Mouse (Mus musculus): ENCODE results near the gene Arsg. TPM values are rescaled to one million over a fixed set of nuclear protein-coding genes. Genes with fewer than 3 reads are reported as not detected.
"Not testable (repeated sequence)": the region's sequence is repeated elsewhere in the genome, so short reads cannot be mapped to it uniquely, and the experiment has no call there.

The Arsg gene
- polyA plus RNA-seq, 1 experiment from 2014 or later, result 2.3 TPM

DNA sequence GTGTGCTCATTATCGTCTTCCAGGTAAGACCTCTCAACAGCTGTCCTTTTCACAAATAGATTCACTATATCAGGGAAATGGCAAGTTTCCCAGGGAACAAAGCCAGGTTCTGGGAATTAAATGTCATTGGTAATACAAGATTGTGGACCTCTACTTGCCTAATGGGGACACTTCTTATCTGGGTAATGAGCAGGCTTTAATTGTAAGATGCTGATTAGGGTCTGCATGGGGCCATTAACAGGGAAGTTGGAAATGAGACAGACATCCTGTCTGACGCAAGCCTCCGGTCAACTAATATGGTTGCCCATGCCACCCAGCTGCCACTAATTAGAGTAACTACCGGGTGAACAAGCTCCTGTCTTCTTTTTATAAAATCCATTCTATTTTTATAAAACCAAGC is 143.2 kb downstream of the Arsg start:
- ATAC-seq (ENCODE audit: insufficient read depth, low FRiP score, low TSS enrichment) (no peak), DNase-seq (ENCODE audit: low spot score) (no peak)
- no peaks in the 10 kb centered on the region for H3K4me1 ChIP-seq (ENCODE audit: control insufficient read depth, insufficient read depth, low read length)
- WGBS, result 89% methylated on average over 4 of the region's 4 CpGs
- no peaks in the 10 kb centered on the region for H3K9me3 ChIP-seq (ENCODE audit: control insufficient read depth, low read length)
- no peaks in the 10 kb centered on the region for H3K36me3 ChIP-seq (ENCODE audit: control insufficient read depth, insufficient read depth, low read length)
- no peak overlapping the region for H3K4me2 ChIP-seq (ENCODE audit: low read depth)
- H3K27ac ChIP-seq (ENCODE audit: low read depth, low read length), result no peak overlapping the region
- H3K27me3 ChIP-seq (ENCODE audit: control insufficient read depth, insufficient read depth, low read length), result no peaks in the 10 kb centered on the region
- no peak overlapping the region for H3K9ac ChIP-seq (ENCODE audit: low read length)
- H3K4me3 ChIP-seq (ENCODE audit: low read depth, low read length), result no peak overlapping the region

DNA sequence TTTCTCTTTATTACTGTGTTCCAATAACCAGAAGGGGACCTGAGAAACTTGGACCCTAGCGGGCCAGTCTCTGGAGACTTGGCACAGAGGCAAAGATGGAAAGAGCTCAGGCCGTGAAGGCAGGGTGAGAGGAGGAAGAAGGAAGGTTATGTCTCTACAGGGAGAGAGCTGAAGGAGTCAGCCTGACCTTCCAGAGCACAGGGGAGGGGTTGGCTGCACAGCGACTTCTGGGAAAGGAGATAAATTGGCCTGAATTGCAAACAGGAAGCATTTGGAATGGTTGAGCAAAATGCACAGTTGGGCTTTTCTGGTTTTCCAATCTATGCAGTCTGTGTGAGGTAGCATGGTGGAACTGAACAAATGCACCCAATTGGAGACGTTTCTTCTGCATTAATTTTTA is 143.6 kb downstream of the Arsg start:
- 78% methylated on average over 4 of the region's 4 CpGs for WGBS
- H3K4me1 ChIP-seq (ENCODE audit: control insufficient read depth, insufficient read depth, low read length), result no peaks in the 10 kb centered on the region
- H3K4me3 ChIP-seq (ENCODE audit: low read depth, low read length), result no peak overlapping the region
- DNase-seq (ENCODE audit: low spot score), result no peak
- H3K36me3 ChIP-seq (ENCODE audit: control insufficient read depth, insufficient read depth, low read length), result no peaks in the 10 kb centered on the region
- H3K27me3 ChIP-seq (ENCODE audit: control insufficient read depth, insufficient read depth, low read length), result no peaks in the 10 kb centered on the region
- H3K27ac ChIP-seq (ENCODE audit: low read depth, low read length), result no peak overlapping the region
- no peak for ATAC-seq (ENCODE audit: insufficient read depth, low FRiP score, low TSS enrichment)
- no peak overlapping the region for H3K9ac ChIP-seq (ENCODE audit: low read length)
- H3K4me2 ChIP-seq (ENCODE audit: low read depth), result no peak overlapping the region
- H3K9me3 ChIP-seq (ENCODE audit: control insufficient read depth, low read length), result no peaks in the 10 kb centered on the region

DNA sequence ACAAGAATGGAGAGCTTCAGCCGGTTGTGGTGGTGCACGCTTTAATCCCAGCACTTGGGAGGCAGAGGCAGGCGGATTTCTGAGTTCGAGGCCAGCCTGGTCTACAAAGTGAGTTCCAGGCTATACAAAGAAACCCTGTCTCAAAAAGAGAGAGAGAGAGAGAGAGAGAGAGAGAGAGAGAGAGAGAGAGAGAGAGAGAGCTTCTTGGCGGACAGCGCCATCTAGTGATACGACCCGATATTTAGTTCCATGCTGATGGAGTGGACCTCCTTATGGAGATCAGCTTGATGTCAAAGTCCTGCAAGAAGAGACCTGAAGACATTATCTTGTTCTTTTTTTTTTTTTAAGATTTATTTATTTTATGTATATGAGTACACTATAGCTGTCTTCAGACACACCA is 145.9 kb downstream of the Arsg start:
- H3K4me2 ChIP-seq (ENCODE audit: low read depth); H3K36me3 ChIP-seq (ENCODE audit: control insufficient read depth, insufficient read depth, low read length); H3K4me3 ChIP-seq (ENCODE audit: low read depth, low read length); H3K9ac ChIP-seq (ENCODE audit: low read length); H3K4me1 ChIP-seq (ENCODE audit: control insufficient read depth, insufficient read depth, low read length); H3K9me3 ChIP-seq (ENCODE audit: control insufficient read depth, low read length); H3K27ac ChIP-seq (ENCODE audit: low read depth, low read length); H3K27me3 ChIP-seq (ENCODE audit: control insufficient read depth, insufficient read depth, low read length); ATAC-seq (ENCODE audit: insufficient read depth, low FRiP score, low TSS enrichment): not testable (repeated sequence)
- DNase-seq (ENCODE audit: low spot score), result peak; percentile 30
- 37% methylated on average over 8 of the region's 8 CpGs for WGBS

GRCm38 (mm10) chr11:109620356-109620755 is 147.2 kb downstream of the Arsg start:
- no peaks in the 10 kb centered on the region for H3K36me3 ChIP-seq (ENCODE audit: control insufficient read depth, insufficient read depth, low read length)

DNA sequence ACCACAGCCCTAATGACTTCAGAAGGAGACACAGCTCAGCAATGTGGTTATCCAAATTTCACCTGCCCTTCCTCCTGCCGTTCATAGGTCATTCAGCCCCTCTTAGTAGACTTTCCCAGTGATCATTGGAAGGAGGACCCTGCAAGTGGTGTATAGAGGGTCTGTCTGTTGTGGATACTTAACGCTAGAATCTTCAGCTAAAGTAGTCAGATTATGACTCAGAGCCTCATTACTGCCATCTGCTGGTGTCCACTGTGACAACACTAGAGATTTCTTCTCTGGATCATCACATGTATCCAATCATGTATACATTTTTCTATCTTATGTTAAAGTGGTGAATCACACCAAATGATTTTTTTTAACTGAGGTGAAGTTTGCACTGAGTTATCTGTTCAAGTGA is 148.0 kb downstream of the Arsg start:
- Histone ChIP-seq H3K27me3 (ENCODE audit: control insufficient read depth, insufficient read depth, low read length) (no peaks in the 10 kb centered on the region), H3K36me3 (ENCODE audit: control insufficient read depth, insufficient read depth, low read length) (no peaks in the 10 kb centered on the region), H3K9me3 (ENCODE audit: control insufficient read depth, low read length) (no peaks in the 10 kb centered on the region), H3K4me2 (ENCODE audit: low read depth) (no peak overlapping the region), H3K4me3 (ENCODE audit: low read depth, low read length) (no peak overlapping the region), H3K9ac (ENCODE audit: low read length) (no peak overlapping the region), H3K4me1 (ENCODE audit: control insufficient read depth, insufficient read depth, low read length) (no peaks in the 10 kb centered on the region), H3K27ac (ENCODE audit: low read depth, low read length) (no peak overlapping the region)
- no peak for ATAC-seq (ENCODE audit: insufficient read depth, low FRiP score, low TSS enrichment)
- WGBS, result 10% methylated on average over 2 of the region's 2 CpGs
- peak; percentile 49 for DNase-seq (ENCODE audit: low spot score)

More at GRCm38 (mm10) chr11:109620356-109620755, 147.2 kb downstream of the Arsg start:
- no peaks in the 10 kb centered on the region for H3K27me3 ChIP-seq (ENCODE audit: control insufficient read depth, insufficient read depth, low read length)
- DNase-seq (ENCODE audit: low spot score) (no peak), ATAC-seq (ENCODE audit: insufficient read depth, low FRiP score, low TSS enrichment) (no peak)
- H3K4me1 ChIP-seq (ENCODE audit: control insufficient read depth, insufficient read depth, low read length), result no peaks in the 10 kb centered on the region
- no peak overlapping the region for H3K4me2 ChIP-seq (ENCODE audit: low read depth)
- 80% methylated on average over 6 of the region's 6 CpGs for WGBS
- no peak overlapping the region for H3K27ac ChIP-seq (ENCODE audit: low read depth, low read length)
- H3K9me3 ChIP-seq (ENCODE audit: control insufficient read depth, low read length), result no peaks in the 10 kb centered on the region
- H3K4me3 ChIP-seq (ENCODE audit: low read depth, low read length), result no peak overlapping the region
- H3K9ac ChIP-seq (ENCODE audit: low read length), result no peak overlapping the region

DNA sequence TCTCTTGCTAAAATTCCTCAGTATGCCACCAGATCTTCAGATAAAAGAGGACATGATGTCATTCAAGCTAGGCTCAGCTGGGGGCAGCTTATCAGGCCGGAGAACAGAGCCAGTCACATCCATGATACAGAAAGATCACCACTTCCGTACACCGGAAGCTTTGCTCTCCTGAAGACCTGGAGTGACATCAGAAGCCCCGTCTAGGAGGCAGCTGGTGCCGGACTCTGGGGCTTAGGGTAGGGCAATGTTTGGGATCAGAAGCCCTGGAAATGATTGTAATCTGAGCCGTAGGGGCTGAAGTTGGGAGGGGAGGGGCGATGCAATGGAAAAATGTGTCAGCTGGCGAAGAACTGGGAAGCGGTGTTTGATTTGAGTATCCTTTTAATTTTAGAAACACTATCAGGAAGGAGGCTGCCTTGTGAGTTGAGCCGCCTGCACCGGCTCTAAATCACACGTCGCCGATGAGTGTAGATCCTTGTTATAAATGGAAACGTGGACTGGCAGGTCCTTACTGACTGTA is 149.4 kb downstream of the Arsg start:
- H3K27ac ChIP-seq (ENCODE audit: low read depth, low read length), result no peak overlapping the region
- DNase-seq (ENCODE audit: low spot score) (no peak), ATAC-seq (ENCODE audit: insufficient read depth, low FRiP score, low TSS enrichment) (no peak)
- no peak overlapping the region for H3K4me2 ChIP-seq (ENCODE audit: low read depth)
- no peaks in the 10 kb centered on the region for H3K36me3 ChIP-seq (ENCODE audit: control insufficient read depth, insufficient read depth, low read length)
- H3K4me3 ChIP-seq (ENCODE audit: low read depth, low read length), result no peak overlapping the region
- H3K4me1 ChIP-seq (ENCODE audit: control insufficient read depth, insufficient read depth, low read length), result no peaks in the 10 kb centered on the region
- WGBS, result 50% methylated on average over 15 of the region's 15 CpGs
- H3K9me3 ChIP-seq (ENCODE audit: control insufficient read depth, low read length), result no peaks in the 10 kb centered on the region
- H3K27me3 ChIP-seq (ENCODE audit: control insufficient read depth, insufficient read depth, low read length), result no peaks in the 10 kb centered on the region
- H3K9ac ChIP-seq (ENCODE audit: low read length), result no peak overlapping the region

Small RNA genes lying within 50 kb of the gene (microRNA-seq; reads per million reads assigned to microRNA genes)
- gene Gm25540, result not detected

Other genes starting within 250 kb of the Arsg start
- 1.1 and 1.5 TPM in 2 replicates for gene Rgs9, start 175.2 kb upstream of the Arsg start, polyA plus RNA-seq (2014; fragmentation: Nextera tagmentation; extraction: Ambion mirVana)
- gene Gna13, start 110.5 kb upstream of the Arsg start, polyA plus RNA-seq (2014; fragmentation: Nextera tagmentation; extraction: Ambion mirVana), result 19.9 and 23.4 TPM in 2 replicates
- not detected in 2 replicates for gene 9930022D16Rik, start 59.5 kb upstream of the Arsg start, polyA plus RNA-seq (2014; fragmentation: Nextera tagmentation; extraction: Ambion mirVana)
- 45.2 and 46.6 TPM in 2 replicates for gene Amz2, start 47.4 kb upstream of the Arsg start, polyA plus RNA-seq (2014; fragmentation: Nextera tagmentation; extraction: Ambion mirVana)
- 3.2 and 3.3 TPM in 2 replicates for gene Slc16a6, start 224 bp downstream of the Arsg start, polyA plus RNA-seq (2014; fragmentation: Nextera tagmentation; extraction: Ambion mirVana)
- 11.4 and 12.2 TPM in 2 replicates for gene Wipi1, start 138.6 kb downstream of the Arsg start, polyA plus RNA-seq (2014; fragmentation: Nextera tagmentation; extraction: Ambion mirVana)
- 442 and 461 TPM in 2 replicates for gene Prkar1a, start 176.0 kb downstream of the Arsg start, polyA plus RNA-seq (2014; fragmentation: Nextera tagmentation; extraction: Ambion mirVana)
- 0.76 and 0.92 TPM in 2 replicates for gene Fam20a, start 248.9 kb downstream of the Arsg start, polyA plus RNA-seq (2014; fragmentation: Nextera tagmentation; extraction: Ambion mirVana)